Mouse (Mus musculus) testis, adult 2 months (tissue): Measurements from ENCODE around the gene Fam168b. TPM values are rescaled to one million over a fixed set of nuclear protein-coding genes. Genes with fewer than 3 reads are reported as not detected.

Source experiments
- H3K27ac ChIP-seq: fragments of 200-500 bp; 2 replicates; pipeline ENCODE4 v1.5.1; 2012; ENCODE audit warnings: low read depth, low read length; ENCODE audit not compliant: control insufficient read depth, insufficient read depth
- H3K27me3 ChIP-seq: fragments of 200-500 bp; 2 replicates; pipeline ENCODE4 v1.6.1; 2012; ENCODE audit warnings: mild to moderate bottlenecking, low read length, moderate library complexity; ENCODE audit not compliant: control insufficient read depth, insufficient read depth
- H3K36me3 ChIP-seq: fragments of 200-500 bp; 2 replicates; pipeline ENCODE4 v1.6.1; 2012; ENCODE audit warnings: mild to moderate bottlenecking, low read length; ENCODE audit not compliant: control insufficient read depth, insufficient read depth
- H3K4me1 ChIP-seq: fragments of 200-500 bp; 2 replicates; pipeline ENCODE4 v1.6.1; 2012; ENCODE audit warnings: low read length; ENCODE audit not compliant: control insufficient read depth, insufficient read depth
- H3K4me3 ChIP-seq: fragments of 200-500 bp; 2 replicates; pipeline ENCODE4 v1.5.1; 2012; ENCODE audit warnings: low read depth, mild to moderate bottlenecking, low read length, moderate library complexity, mixed read lengths; ENCODE audit not compliant: control insufficient read depth
- CTCF ChIP-seq: fragments of 200-500 bp; IDR thresholded peaks from 2 replicates; pipeline ENCODE4 v1.5.1; 2012; ENCODE audit warnings: low read depth, mild to moderate bottlenecking, inconsistent platforms, low read length, moderate library complexity; ENCODE audit not compliant: control insufficient read depth, insufficient read depth, insufficient replicate concordance
- POLR2A ChIP-seq: fragments of 200-500 bp; IDR thresholded peaks from 2 replicates; pipeline ENCODE4 v1.6.1; 2012; ENCODE audit warnings: low read depth, mild to moderate bottlenecking, inconsistent platforms, low read length, moderate library complexity; ENCODE audit not compliant: control insufficient read depth
- polyA plus RNA-seq: library from polyadenylated mRNA; depleted of rRNA; stranded (reverse); fragments of >200 nt; gene quantifications from 2 replicates; pipeline ENCODE4 v1.2.3, GENCODE M21; 2012

Fam168b gene
- polyA plus RNA-seq, 1 experiment, result 70.5 TPM

- TF ChIP-seq CTCF, result no peak
- no peak for TF ChIP-seq POLR2A
- Histone ChIP-seq H3K36me3 (peaks cover 2% of the 10 kb centered on the region; the same call in 1 of the 2 replicates), H3K4me1 (no peaks in the 10 kb centered on the region), H3K4me3 (no peak overlapping the region), H3K27ac (no peak overlapping the region), H3K27me3 (no peaks in the 10 kb centered on the region)
Measured at GRCm38 (mm10) chr1:34869231-34869630, 26.4 kb upstream of the Fam168b start.

- Histone ChIP-seq H3K27ac (no peak overlapping the region), H3K4me1 (no peaks in the 10 kb centered on the region), H3K27me3 (no peaks in the 10 kb centered on the region), H3K4me3 (no peak overlapping the region), H3K36me3 (peaks cover 2% of the 10 kb centered on the region; the same call in 1 of the 2 replicates)
- TF ChIP-seq CTCF, result no peak
- no peak for TF ChIP-seq POLR2A
Measured at GRCm38 (mm10) chr1:34868391-34868790, 25.5 kb upstream of the Fam168b start.

GRCm38 (mm10) chr1:34867574-34867955, 24.7 kb upstream of the Fam168b start:
- no peak for TF ChIP-seq POLR2A
- TF ChIP-seq CTCF, result no peak
- no peak overlapping the region for H3K27ac ChIP-seq
- H3K4me3 ChIP-seq, result no peak overlapping the region
- no peaks in the 10 kb centered on the region for H3K27me3 ChIP-seq
- peaks cover 2% of the 10 kb centered on the region; the same call in 1 of the 2 replicates for H3K36me3 ChIP-seq
- H3K4me1 ChIP-seq, result no peaks in the 10 kb centered on the region

- Histone ChIP-seq H3K4me3 (no peak overlapping the region), H3K4me1 (no peaks in the 10 kb centered on the region), H3K27ac (no peak overlapping the region), H3K36me3 (peaks cover 2% of the 10 kb centered on the region; the same call in 1 of the 2 replicates), H3K27me3 (no peaks in the 10 kb centered on the region)
- TF ChIP-seq CTCF, result peak; percentile 85; the same call in 1 of the 2 replicates
- TF ChIP-seq POLR2A, result no peak
Measured at GRCm38 (mm10) chr1:34866815-34867573, 24.1 kb upstream of the Fam168b start.

GRCm38 (mm10) chr1:34865866-34866265, 23.0 kb upstream of the Fam168b start:
- Histone ChIP-seq H3K27me3 (no peaks in the 10 kb centered on the region), H3K4me1 (no peaks in the 10 kb centered on the region), H3K27ac (no peak overlapping the region), H3K4me3 (no peak overlapping the region), H3K36me3 (peaks cover 2% of the 10 kb centered on the region; the same call in 1 of the 2 replicates)
- no peak for TF ChIP-seq CTCF
- TF ChIP-seq POLR2A, result no peak

GRCm38 (mm10) chr1:34864243-34864642, 21.4 kb upstream of the Fam168b start:
- H3K27ac ChIP-seq, result no peak overlapping the region
- no peaks in the 10 kb centered on the region for H3K4me1 ChIP-seq
- H3K36me3 ChIP-seq, result peaks cover under 1% of the 10 kb centered on the region; the same call in 1 of the 2 replicates
- H3K27me3 ChIP-seq, result no peaks in the 10 kb centered on the region
- TF ChIP-seq POLR2A, result no peak
- no peak overlapping the region for H3K4me3 ChIP-seq

GRCm38 (mm10) chr1:34863323-34863722, 20.5 kb upstream of the Fam168b start:
- Histone ChIP-seq H3K4me1 (no peaks in the 10 kb centered on the region), H3K4me3 (no peak overlapping the region), H3K27ac (no peak overlapping the region), H3K27me3 (no peaks in the 10 kb centered on the region), H3K36me3 (no peaks in the 10 kb centered on the region)
- no peak for TF ChIP-seq POLR2A
- TF ChIP-seq CTCF, result no peak

- no peaks in the 10 kb centered on the region for H3K4me1 ChIP-seq
- no peaks in the 10 kb centered on the region for H3K36me3 ChIP-seq
- H3K27me3 ChIP-seq, result no peaks in the 10 kb centered on the region
- TF ChIP-seq POLR2A, result no peak
- TF ChIP-seq CTCF, result no peak
- H3K27ac ChIP-seq, result no peak overlapping the region
- H3K4me3 ChIP-seq, result no peak overlapping the region
Measured at GRCm38 (mm10) chr1:34862877-34863276, 20.0 kb upstream of the Fam168b start.
